Mouse (Mus musculus) stomach, embryonic 16.5 days (tissue): ENCODE results near the gene Atg14. TPM values are rescaled to one million over a fixed set of nuclear protein-coding genes. Genes with fewer than 3 reads are reported as not detected.

Experiments used
- ATAC-seq: fragments of 200-750 bp; cut with Nextera tagmentation; 2 replicates; pipeline ENCODE4 v1.8.0; 2017; ENCODE audit warnings: moderate number of reproducible peaks, moderate TSS enrichment; ENCODE audit not compliant: insufficient read depth, low FRiP score
- H3K27ac ChIP-seq: fragments of 300-500 bp; sonication (generic); 2 replicates; pipeline ENCODE4 v1.5.1; 2014; ENCODE audit warnings: low read length
- H3K27me3 ChIP-seq: fragments of 300-500 bp; sonication (generic); 2 replicates; pipeline ENCODE4 v1.6.1; 2014; ENCODE audit warnings: low read length, control low read depth, mixed read lengths; ENCODE audit not compliant: control insufficient read depth, insufficient read depth
- H3K36me3 ChIP-seq: fragments of 300-500 bp; sonication (generic); 2 replicates; pipeline ENCODE4 v1.6.1; 2014; ENCODE audit warnings: low read length; ENCODE audit not compliant: control insufficient read depth, insufficient read depth
- H3K4me1 ChIP-seq: fragments of 300-500 bp; sonication (generic); 2 replicates; pipeline ENCODE4 v1.6.1; 2014; ENCODE audit warnings: low read length, control low read depth, mixed read lengths; ENCODE audit not compliant: control insufficient read depth, insufficient read depth
- H3K4me2 ChIP-seq: fragments of 300-500 bp; sonication (generic); 2 replicates; pipeline ENCODE4 v1.6.1; 2014; ENCODE audit warnings: low read depth, low read length, mixed read lengths
- H3K4me3 ChIP-seq: fragments of 300-500 bp; sonication (generic); replicated peaks from 2 replicates; pipeline ENCODE4 v1.5.1; 2014; ENCODE audit warnings: mild to moderate bottlenecking, low read length
- H3K9ac ChIP-seq: fragments of 300-500 bp; sonication (generic); 2 replicates; pipeline ENCODE4 v1.6.1; 2014; ENCODE audit warnings: low read length
- H3K9me3 ChIP-seq: fragments of 300-500 bp; sonication (generic); replicated peaks from 2 replicates; pipeline ENCODE4 v1.6.1; 2016; ENCODE audit warnings: low read length, control low read depth; ENCODE audit not compliant: control insufficient read depth
- WGBS: fragments of 180-500 bp; shearing (Covaris S2); extraction: QIAGEN DNeasy Blood & Tissue Kit; methylation state at CpG from one replicate; pipeline ENCODE4 v1.1.7; 2014; 5-methylcytosine and 5-hydroxymethylcytosine counted together
- polyA plus RNA-seq: library from polyadenylated mRNA; unstranded; fragments of >200 nt; fragmentation: Nextera tagmentation; extraction: Ambion mirVana; gene quantifications from 2 replicates; pipeline ENCODE4 v1.2.1, GENCODE M21; 2015

The Atg14 gene
- polyA plus RNA-seq, 1 experiment from 2014 or later = 14.8 TPM

GRCm38 (mm10) chr14:47581280-47581679, 10.8 kb upstream of the Atg14 start:
- Histone ChIP-seq H3K9ac (no peak overlapping the region), H3K9me3 (no peaks in the 10 kb centered on the region), H3K4me3 (no peak overlapping the region), H3K4me2 (no peak overlapping the region), H3K36me3 (no peaks in the 10 kb centered on the region), H3K27ac (no peak overlapping the region), H3K27me3 (no peaks in the 10 kb centered on the region), H3K4me1 (no peaks in the 10 kb centered on the region)
- 22% methylated on average over 1 of the region's 1 CpGs for WGBS
- no peak for ATAC-seq

- H3K4me1 ChIP-seq = no peaks in the 10 kb centered on the region
- H3K4me3 ChIP-seq = no peak overlapping the region
- H3K9ac ChIP-seq = no peak overlapping the region
- WGBS = 74% methylated on average over 2 of the region's 2 CpGs
- H3K27ac ChIP-seq = no peak overlapping the region
- H3K36me3 ChIP-seq = no peaks in the 10 kb centered on the region
- H3K9me3 ChIP-seq = no peaks in the 10 kb centered on the region
- no peaks in the 10 kb centered on the region for H3K27me3 ChIP-seq
- H3K4me2 ChIP-seq = no peak overlapping the region
- no peak for ATAC-seq
These were observed 7.6 kb upstream of the Atg14 start for GRCm38 (mm10) chr14:47578086-47578485.

- Histone ChIP-seq H3K27ac (no peak overlapping the region), H3K9ac (no peak overlapping the region), H3K36me3 (no peaks in the 10 kb centered on the region), H3K9me3 (no peaks in the 10 kb centered on the region), H3K27me3 (no peaks in the 10 kb centered on the region), H3K4me2 (no peak overlapping the region), H3K4me3 (no peak overlapping the region), H3K4me1 (no peaks in the 10 kb centered on the region)
- no peak for ATAC-seq
- WGBS = 54% methylated on average over 4 of the region's 4 CpGs
These were observed 6.2 kb upstream of the Atg14 start for GRCm38 (mm10) chr14:47576687-47577086.

- WGBS = 65% methylated on average over 11 of the region's 11 CpGs
- no peak for ATAC-seq
- Histone ChIP-seq H3K4me1 (no peaks in the 10 kb centered on the region), H3K36me3 (no peaks in the 10 kb centered on the region), H3K4me2 (no peak overlapping the region), H3K4me3 (no peak overlapping the region), H3K27ac (no peak overlapping the region), H3K9ac (no peak overlapping the region), H3K9me3 (no peaks in the 10 kb centered on the region), H3K27me3 (no peaks in the 10 kb centered on the region)
These were observed 4.3 kb upstream of the Atg14 start for GRCm38 (mm10) chr14:47574721-47575120.

- 0 out of 2 replicates have a peak, but pooled peaks cover 2% of the 10 kb centered on the region for H3K4me1 ChIP-seq
These were observed 2.3 kb upstream of the Atg14 start for GRCm38 (mm10) chr14:47572707-47573106.

GRCm38 (mm10) chr14:47567962-47568652, 2.3 kb downstream of the Atg14 start:
- Histone ChIP-seq H3K4me1 (peaks cover 8% of the 10 kb centered on the region; the same call in 1 of the 2 replicates), H3K9me3 (no peaks in the 10 kb centered on the region), H3K27ac (no peak overlapping the region), H3K4me2 (peak overlapping the region; percentile 71), H3K36me3 (no peaks in the 10 kb centered on the region), H3K27me3 (no peaks in the 10 kb centered on the region), H3K9ac (peak overlapping the region; percentile 87), H3K4me3 (peak overlapping the region; percentile 91)
- WGBS = under 1% methylated on average over 46 of the region's 46 CpGs
- ATAC-seq = peak; percentile 99

More at GRCm38 (mm10) chr14:47572707-47573106, 2.3 kb upstream of the Atg14 start:
- ATAC-seq = no peak
- no peaks in the 10 kb centered on the region for H3K9me3 ChIP-seq
- no peak overlapping the region for H3K27ac ChIP-seq
- 66% methylated on average over 4 of the region's 4 CpGs for WGBS
- no peak overlapping the region for H3K4me2 ChIP-seq
- no peak overlapping the region for H3K4me3 ChIP-seq
- no peak overlapping the region for H3K9ac ChIP-seq
- H3K36me3 ChIP-seq = no peaks in the 10 kb centered on the region
- no peaks in the 10 kb centered on the region for H3K27me3 ChIP-seq

GRCm38 (mm10) chr14:47563106-47563505, 7.3 kb downstream of the Atg14 start:
- H3K4me3 ChIP-seq = no peak overlapping the region
- no peak for ATAC-seq
- 83% methylated on average over 4 of the region's 4 CpGs for WGBS
- no peaks in the 10 kb centered on the region for H3K27me3 ChIP-seq
- H3K27ac ChIP-seq = no peak overlapping the region
- no peak overlapping the region for H3K9ac ChIP-seq
- no peak overlapping the region for H3K4me2 ChIP-seq
- no peaks in the 10 kb centered on the region for H3K36me3 ChIP-seq
- no peaks in the 10 kb centered on the region for H3K9me3 ChIP-seq
- peaks cover 6% of the 10 kb centered on the region; the same call in 1 of the 2 replicates for H3K4me1 ChIP-seq

- H3K4me3 ChIP-seq = no peak overlapping the region
- peaks cover 4% of the 10 kb centered on the region; the same call in 1 of the 2 replicates for H3K4me1 ChIP-seq
- no peak overlapping the region for H3K4me2 ChIP-seq
- no peak overlapping the region for H3K9ac ChIP-seq
- no peak for ATAC-seq
- 89% methylated on average over 1 of the region's 1 CpGs for WGBS
- no peaks in the 10 kb centered on the region for H3K9me3 ChIP-seq
- no peaks in the 10 kb centered on the region for H3K36me3 ChIP-seq
- no peaks in the 10 kb centered on the region for H3K27me3 ChIP-seq
- no peak overlapping the region for H3K27ac ChIP-seq
These were observed 7.9 kb downstream of the Atg14 start for GRCm38 (mm10) chr14:47562530-47562929.

GRCm38 (mm10) chr14:47560714-47561113, 9.7 kb downstream of the Atg14 start:
- Histone ChIP-seq H3K27me3 (no peaks in the 10 kb centered on the region), H3K36me3 (no peaks in the 10 kb centered on the region), H3K4me3 (no peak overlapping the region), H3K4me2 (no peak overlapping the region), H3K4me1 (no peaks in the 10 kb centered on the region), H3K9ac (no peak overlapping the region), H3K27ac (no peak overlapping the region), H3K9me3 (no peaks in the 10 kb centered on the region)
- 63% methylated on average over 2 of the region's 2 CpGs for WGBS
- no peak for ATAC-seq
